Mouse (Mus musculus): ENCODE measurements around the gene Atox1. TPM values are rescaled to one million over a fixed set of nuclear protein-coding genes. Genes with fewer than 3 reads are reported as not detected.

The Atox1 gene
- 281 and 343 TPM in 2 replicates for polyA plus RNA-seq (2015; fragmentation: Nextera tagmentation; extraction: Ambion mirVana)

- peak; percentile 96 for ATAC-seq (ENCODE audit: low read depth)
- H3K27me3 ChIP-seq = no peaks in the 10 kb centered on the region
- H3K9ac ChIP-seq = peak within 1 kb of the TSS; percentile 83
- peaks cover 36% of the 10 kb centered on the region for H3K4me1 ChIP-seq (replicated peaks)
- H3K27ac ChIP-seq (replicated peaks) = peak within 1 kb of the TSS; percentile 79
- no peaks in the 10 kb centered on the region for H3K36me3 ChIP-seq
- WGBS = under 1% methylated on average over 36 of the region's 36 CpGs
- no peaks in the 10 kb centered on the region for H3K9me3 ChIP-seq
- H3K4me3 ChIP-seq = peak within 1 kb of the TSS; percentile 70
- H3K4me2 ChIP-seq = peak within 1 kb of the TSS; percentile 84
Measured at GRCm38 (mm10) chr11:55461019-55461645, at the start of gene Atox1. TSS of gene Atox1 (minus strand) at chr11:55461239.

- Histone ChIP-seq H3K4me2 (no peak overlapping the region), H3K36me3 (peaks cover 22% of the 10 kb centered on the region), H3K27me3 (no peaks in the 10 kb centered on the region), H3K4me1 (replicated peaks) (no peaks in the 10 kb centered on the region), H3K27ac (replicated peaks) (no peak overlapping the region), H3K4me3 (no peak overlapping the region), H3K9me3 (no peaks in the 10 kb centered on the region), H3K9ac (no peak overlapping the region)
- no peak for ATAC-seq (ENCODE audit: low read depth)
- WGBS = 93% methylated on average over 3 of the region's 3 CpGs
Measured at GRCm38 (mm10) chr11:55505485-55505884, 44.4 kb upstream of the Atox1 start.

GRCm38 (mm10) chr11:55502886-55503285, 41.8 kb upstream of the Atox1 start:
- H3K36me3 ChIP-seq = peaks cover 46% of the 10 kb centered on the region
- ATAC-seq (ENCODE audit: low read depth) = no peak
- 67% methylated on average over 5 of the region's 5 CpGs for WGBS
- no peaks in the 10 kb centered on the region for H3K27me3 ChIP-seq
- no peak overlapping the region for H3K27ac ChIP-seq (replicated peaks)
- no peak overlapping the region for H3K4me3 ChIP-seq
- no peak overlapping the region for H3K9ac ChIP-seq
- H3K9me3 ChIP-seq = no peaks in the 10 kb centered on the region
- H3K4me2 ChIP-seq = no peak overlapping the region
- no peaks in the 10 kb centered on the region for H3K4me1 ChIP-seq (replicated peaks)

- H3K9me3 ChIP-seq = no peaks in the 10 kb centered on the region
- no peak overlapping the region for H3K4me2 ChIP-seq
- no peaks in the 10 kb centered on the region for H3K4me1 ChIP-seq (replicated peaks)
- no peak overlapping the region for H3K27ac ChIP-seq (replicated peaks)
- no peak overlapping the region for H3K9ac ChIP-seq
- H3K4me3 ChIP-seq = no peak overlapping the region
- no peaks in the 10 kb centered on the region for H3K27me3 ChIP-seq
- peaks cover 54% of the 10 kb centered on the region for H3K36me3 ChIP-seq
- no peak for ATAC-seq (ENCODE audit: low read depth)
- WGBS = 82% methylated on average over 8 of the region's 8 CpGs
Measured at GRCm38 (mm10) chr11:55501955-55502531, 41.0 kb upstream of the Atox1 start.

- no peaks in the 10 kb centered on the region for H3K4me1 ChIP-seq (replicated peaks)
- WGBS = 72% methylated on average over 5 of the region's 5 CpGs
- H3K27me3 ChIP-seq = no peaks in the 10 kb centered on the region
- no peak overlapping the region for H3K4me2 ChIP-seq
- H3K4me3 ChIP-seq = no peak overlapping the region
- ATAC-seq (ENCODE audit: low read depth) = no peak
- H3K27ac ChIP-seq (replicated peaks) = no peak overlapping the region
- no peaks in the 10 kb centered on the region for H3K9me3 ChIP-seq
- H3K36me3 ChIP-seq = peaks cover 88% of the 10 kb centered on the region
- no peak overlapping the region for H3K9ac ChIP-seq
Measured at GRCm38 (mm10) chr11:55497885-55498284, 36.8 kb upstream of the Atox1 start.

GRCm38 (mm10) chr11:55496158-55496557, 35.1 kb upstream of the Atox1 start:
- peaks cover 95% of the 10 kb centered on the region for H3K36me3 ChIP-seq
- H3K4me3 ChIP-seq = no peak overlapping the region
- ATAC-seq (ENCODE audit: low read depth) = no peak
- H3K9ac ChIP-seq = no peak overlapping the region
- H3K9me3 ChIP-seq = no peaks in the 10 kb centered on the region
- H3K27ac ChIP-seq (replicated peaks) = no peak overlapping the region
- no peak overlapping the region for H3K4me2 ChIP-seq
- H3K4me1 ChIP-seq (replicated peaks) = no peaks in the 10 kb centered on the region
- 89% methylated on average over 6 of the region's 6 CpGs for WGBS
- no peaks in the 10 kb centered on the region for H3K27me3 ChIP-seq

- H3K9me3 ChIP-seq = no peaks in the 10 kb centered on the region
- H3K9ac ChIP-seq = no peak overlapping the region
- no peaks in the 10 kb centered on the region for H3K27me3 ChIP-seq
- no peak overlapping the region for H3K4me2 ChIP-seq
- 98% methylated on average over 7 of the region's 7 CpGs for WGBS
- no peak overlapping the region for H3K27ac ChIP-seq (replicated peaks)
- no peaks in the 10 kb centered on the region for H3K4me1 ChIP-seq (replicated peaks)
- no peak for ATAC-seq (ENCODE audit: low read depth)
- peaks cover 77% of the 10 kb centered on the region for H3K36me3 ChIP-seq
- H3K4me3 ChIP-seq = no peak overlapping the region
Measured at GRCm38 (mm10) chr11:55485443-55485842, 24.4 kb upstream of the Atox1 start.

- ATAC-seq (ENCODE audit: low read depth) = no peak
- Histone ChIP-seq H3K9ac (no peak overlapping the region), H3K9me3 (no peaks in the 10 kb centered on the region), H3K36me3 (peaks cover 22% of the 10 kb centered on the region), H3K4me2 (no peak overlapping the region), H3K4me3 (no peak overlapping the region), H3K4me1 (replicated peaks) (peaks cover 42% of the 10 kb centered on the region), H3K27ac (replicated peaks) (no peak overlapping the region), H3K27me3 (no peaks in the 10 kb centered on the region)
- WGBS = 90% methylated on average over 3 of the region's 3 CpGs
Measured at GRCm38 (mm10) chr11:55473219-55473618, 12.2 kb upstream of the Atox1 start.

GRCm38 (mm10) chr11:55471467-55471866, 10.4 kb upstream of the Atox1 start:
- Histone ChIP-seq H3K27me3 (no peaks in the 10 kb centered on the region), H3K9ac (peak overlapping the region; percentile 97; the same call in 1 of the 2 replicates), H3K4me1 (replicated peaks) (peaks cover 41% of the 10 kb centered on the region), H3K4me3 (peak overlapping the region; percentile 97), H3K36me3 (peaks cover 22% of the 10 kb centered on the region), H3K4me2 (peak overlapping the region; percentile 95), H3K27ac (replicated peaks) (no peak overlapping the region), H3K9me3 (no peaks in the 10 kb centered on the region)
- 92% methylated on average over 7 of the region's 7 CpGs for WGBS
- ATAC-seq (ENCODE audit: low read depth) = no peak

GRCm38 (mm10) chr11:55470761-55471160, 9.7 kb upstream of the Atox1 start:
- peaks cover 37% of the 10 kb centered on the region for H3K4me1 ChIP-seq (replicated peaks)
- peak overlapping the region; percentile 95 for H3K4me2 ChIP-seq
- H3K9ac ChIP-seq = peak overlapping the region; percentile 97
- 66% methylated on average over 8 of the region's 8 CpGs for WGBS
- no peak overlapping the region for H3K27ac ChIP-seq (replicated peaks)
- H3K36me3 ChIP-seq = peaks cover 22% of the 10 kb centered on the region
- no peak for ATAC-seq (ENCODE audit: low read depth)
- peak overlapping the region; percentile 97 for H3K4me3 ChIP-seq
- H3K9me3 ChIP-seq = no peaks in the 10 kb centered on the region
- H3K27me3 ChIP-seq = no peaks in the 10 kb centered on the region

GRCm38 (mm10) chr11:55469923-55470691, 9.1 kb upstream of the Atox1 start:
- Histone ChIP-seq H3K27me3 (no peaks in the 10 kb centered on the region), H3K9me3 (no peaks in the 10 kb centered on the region), H3K9ac (peak overlapping the region; percentile 97), H3K4me3 (peak overlapping the region; percentile 97), H3K4me1 (replicated peaks) (peaks cover 34% of the 10 kb centered on the region), H3K36me3 (peaks cover 21% of the 10 kb centered on the region), H3K27ac (replicated peaks) (peak overlapping the region; percentile 93), H3K4me2 (peak overlapping the region; percentile 95)
- WGBS = 1% methylated on average over 38 of the region's 46 CpGs
- no peak; the same call in none of the 2 replicates for ATAC-seq (ENCODE audit: low read depth)
